Mouse (Mus musculus) gastrocnemius, postnatal 14 days (tissue): Measurements from ENCODE around the gene D6Ertd527e. TPM values are rescaled to one million over a fixed set of nuclear protein-coding genes. Genes with fewer than 3 reads are reported as not detected.
"Not testable (repeated sequence)": the region's sequence is repeated elsewhere in the genome, so short reads cannot be mapped to it uniquely, and the experiment has no call there.

Experiments
- DNase-seq: peaks from one replicate; pipeline ENCODE4 v3.0.0; 2021; ENCODE audit warnings: mixed read lengths
- intact Hi-C: fragments of 180-260 bp; cut with DNase I; formaldehyde crosslinking; loops from one replicate; pipeline ENCODE4 v1.15.1; 2025; ENCODE audit warnings: low total_unique reads
- long read RNA-seq, 2 experiments: library from polyadenylated mRNA; stranded (forward); transcript quantifications; one replicate each; pipeline ENCODE4 v2.0.0; 2021
- total RNA-seq, 2 experiments: library from RNA; stranded (reverse); gene quantifications; 2 replicates each; pipeline ENCODE4 v1.2.3; 2021

Gene D6Ertd527e
- total RNA-seq, result not detected
- long read RNA-seq, experiment 1, result 0 reads
- long read RNA-seq, experiment 2, result 0 reads

DNA sequence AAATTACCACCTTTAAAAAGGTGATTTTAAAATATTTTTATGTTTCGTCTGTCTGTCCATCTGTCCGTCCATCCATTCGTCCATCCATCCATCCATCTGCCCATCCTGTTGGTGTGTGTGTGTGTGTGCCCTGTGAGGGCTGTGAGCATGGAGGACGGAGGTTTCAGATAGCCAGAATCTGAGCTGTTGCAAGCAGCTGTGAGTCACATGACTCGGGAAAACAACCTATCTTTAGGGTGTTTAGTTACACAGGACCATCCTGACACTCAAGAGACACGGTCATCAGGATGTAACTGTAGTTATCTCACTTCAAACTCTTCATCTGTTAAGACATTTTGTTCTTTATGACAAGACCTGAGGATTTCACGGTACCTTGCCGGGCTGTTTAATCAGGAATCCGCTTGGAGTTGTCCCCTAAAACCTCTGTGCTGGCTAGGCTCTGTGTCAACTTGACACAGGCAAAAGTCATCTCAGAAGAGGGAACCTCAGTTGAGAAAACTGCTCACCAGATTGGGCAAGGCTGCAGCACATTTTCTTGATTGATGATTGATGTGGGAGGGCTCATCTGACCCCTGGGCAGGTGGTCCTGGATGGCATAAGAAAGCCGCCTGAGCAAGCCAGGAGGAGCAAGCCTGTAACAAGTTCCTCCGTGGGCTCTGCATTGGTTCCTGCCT lies at the start of gene D6Ertd527e:
Gene D6Ertd527e (plus strand): TSS at position 624 of the 674 bp plus-strand sequence.
- intact Hi-C loops, result loop anchor here (5.0 to 10.0 kb wide), 3 partner anchors 131 to 283 kb away; partner anchors contain the start of gene Gkn3

DNA sequence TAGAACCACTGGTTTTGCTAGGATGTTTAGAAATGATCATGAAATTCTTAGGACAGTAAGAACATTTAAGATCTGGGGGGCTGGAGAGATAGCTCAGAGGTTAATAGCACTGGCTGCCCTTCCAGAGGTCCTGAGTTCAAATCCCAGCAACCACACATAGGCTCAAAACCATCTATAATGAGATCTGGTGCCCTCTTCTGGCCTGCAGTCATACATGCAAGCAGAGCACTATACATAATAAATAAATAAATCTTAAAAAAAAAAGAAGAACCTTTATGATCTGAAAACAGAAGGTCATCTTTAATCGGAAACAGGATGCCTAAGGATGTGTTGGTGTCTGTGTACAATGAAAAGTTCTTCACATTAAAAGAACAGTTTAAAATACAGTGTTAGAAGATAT lies 44.8 kb upstream of the D6Ertd527e start:
- intact Hi-C loops, result no loop called here
- DNase-seq, result no peak

More for the DNA sequence above, at the start of gene D6Ertd527e:
- no peak for DNase-seq

DNA sequence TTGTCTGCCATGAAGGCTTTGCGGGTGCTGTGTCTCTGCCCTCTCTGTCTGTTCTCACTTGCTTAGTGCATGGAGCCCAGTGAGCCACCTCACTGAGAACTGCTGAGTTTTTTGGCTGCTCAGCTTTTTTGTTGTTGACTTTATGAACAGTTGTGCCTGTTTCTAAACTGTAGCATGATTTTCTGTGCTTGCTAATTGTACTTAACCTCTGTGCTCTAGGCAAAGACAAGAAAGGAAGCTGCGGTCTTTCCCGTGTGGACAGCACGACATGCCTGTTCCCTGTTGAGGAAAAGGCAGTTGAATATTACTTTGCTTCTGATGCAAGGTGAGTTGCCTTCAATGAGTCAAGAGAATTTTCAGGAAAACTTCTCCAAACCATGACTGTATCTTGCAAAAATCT lies 41.0 kb upstream of the D6Ertd527e start:
- DNase-seq, result no peak
- intact Hi-C loops, result no loop called here

DNA sequence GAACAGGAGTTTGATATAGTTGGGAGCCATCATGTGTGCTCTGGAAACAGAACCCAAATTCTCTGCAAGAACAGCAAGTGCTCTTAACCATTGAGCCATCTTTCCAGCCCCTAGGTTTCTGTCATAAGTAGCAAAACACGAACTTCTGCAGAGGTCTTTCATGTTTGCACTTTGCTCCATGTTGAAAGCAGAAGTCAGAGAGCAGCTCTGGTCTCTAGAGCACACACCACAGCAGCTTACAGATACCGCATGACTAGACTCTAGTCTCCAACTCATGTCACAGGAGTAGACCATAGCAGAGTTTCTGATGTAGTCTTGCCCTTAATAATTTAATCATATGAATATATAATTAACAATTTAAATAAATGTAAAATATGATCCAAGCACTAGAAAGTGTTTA lies 36.3 kb upstream of the D6Ertd527e start:
- DNase-seq, result no peak
- intact Hi-C loops, result no loop called here

DNA sequence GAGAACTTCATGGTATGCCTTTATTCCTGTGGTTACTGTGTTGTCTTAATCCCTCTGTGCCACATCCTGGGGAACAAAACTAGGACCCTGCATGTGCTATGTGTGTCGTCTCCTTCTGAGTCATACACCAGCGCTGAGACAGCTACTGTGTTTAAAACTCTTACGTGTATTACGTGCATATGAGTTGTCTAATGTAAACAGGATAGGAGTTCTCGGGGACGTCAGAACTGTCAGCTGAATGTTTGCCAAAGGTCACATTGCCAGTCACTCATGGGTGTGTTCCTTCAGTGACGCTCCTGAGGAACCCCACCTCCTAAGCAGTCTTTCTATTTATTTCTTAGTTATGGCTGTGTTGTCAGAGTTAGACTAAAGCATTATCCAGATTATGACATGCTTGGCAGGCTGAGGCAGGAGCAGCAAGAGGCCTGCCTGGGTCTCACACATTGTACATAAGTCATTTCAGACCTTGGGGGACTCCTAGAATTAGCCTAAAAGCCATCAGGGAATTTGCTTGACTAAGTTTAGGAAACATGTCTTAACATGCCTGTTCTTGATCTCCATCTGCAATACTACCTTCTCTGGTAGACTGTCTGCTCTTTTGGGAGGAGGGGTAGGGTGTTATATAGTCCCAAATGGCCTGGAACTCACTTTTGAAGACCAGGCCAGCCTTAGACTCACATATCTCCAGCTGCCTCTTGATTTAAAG lies 35.2 kb upstream of the D6Ertd527e start:
- DNase-seq, result no peak
- intact Hi-C loops, result no loop called here

DNA sequence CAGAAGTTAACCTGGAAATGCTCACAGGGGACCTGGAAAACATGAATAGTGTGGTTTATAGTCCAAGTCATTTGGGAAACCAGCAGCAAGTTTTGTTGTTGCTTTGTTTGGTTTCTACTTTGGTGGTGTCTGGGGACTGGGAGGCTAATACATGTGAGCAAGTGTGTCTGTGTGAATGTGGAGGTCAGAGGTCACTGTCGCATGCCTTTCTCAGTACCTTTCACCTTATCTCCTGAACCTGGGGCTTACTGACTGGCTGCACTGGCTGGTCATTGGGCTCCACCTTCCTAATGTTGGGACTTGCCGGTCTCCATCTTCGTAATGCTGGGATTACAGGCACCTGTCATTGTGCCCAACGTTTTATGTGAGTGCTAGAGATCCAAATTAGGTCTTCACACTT lies 33.9 kb upstream of the D6Ertd527e start:
- intact Hi-C loops, result no loop called here
- no peak for DNase-seq

DNA sequence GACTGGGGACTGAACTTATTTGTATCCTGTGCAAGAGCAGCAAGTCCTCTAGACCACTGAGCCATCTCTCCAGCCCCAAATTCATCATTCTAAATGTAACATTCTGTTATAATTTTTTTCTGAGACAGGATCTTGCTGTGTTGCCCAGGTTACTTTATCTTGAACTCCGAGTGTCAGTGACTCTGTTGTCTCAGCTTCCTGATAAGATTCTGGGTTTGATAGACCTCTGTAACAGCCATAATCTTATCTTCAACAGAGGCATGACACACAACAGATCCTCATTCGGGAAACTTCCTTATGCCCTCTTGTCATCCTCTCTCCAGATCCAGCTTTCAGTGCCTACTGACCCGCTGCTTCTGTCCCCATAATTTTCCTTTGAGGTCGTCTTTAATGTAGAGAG lies 31.8 kb upstream of the D6Ertd527e start:
- intact Hi-C loops, result no loop called here
- no peak for DNase-seq

DNA sequence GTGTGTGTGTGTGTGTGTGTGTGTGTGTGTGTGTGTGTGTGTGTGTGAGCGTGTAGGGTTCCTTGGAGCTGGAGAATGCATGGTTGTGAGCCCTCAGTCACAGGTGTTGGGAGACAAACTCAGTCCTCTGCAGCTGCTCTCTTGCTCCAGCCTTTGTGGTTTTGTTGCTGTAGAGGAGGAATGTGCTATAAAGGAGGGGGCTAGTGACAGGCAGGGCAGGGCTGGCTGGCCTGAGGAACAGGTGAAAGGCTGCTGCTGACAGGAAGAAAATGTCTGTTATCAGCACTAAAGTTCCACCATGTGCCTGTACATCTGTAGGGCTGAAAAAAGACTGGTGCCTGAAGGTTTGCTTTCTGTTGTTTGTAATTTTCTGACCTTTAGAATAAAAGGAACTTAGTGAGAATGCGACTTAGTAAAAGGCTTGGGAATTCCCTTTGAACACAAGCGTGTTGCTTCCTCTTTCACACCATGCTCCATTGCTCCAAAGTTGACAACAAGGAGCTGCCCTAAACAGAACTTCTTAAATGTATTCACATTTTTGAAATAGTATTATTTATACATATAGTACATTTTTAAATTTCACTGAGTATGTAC lies 29.4 kb upstream of the D6Ertd527e start:
- intact Hi-C loops, result no loop called here
- no peak for DNase-seq

DNA sequence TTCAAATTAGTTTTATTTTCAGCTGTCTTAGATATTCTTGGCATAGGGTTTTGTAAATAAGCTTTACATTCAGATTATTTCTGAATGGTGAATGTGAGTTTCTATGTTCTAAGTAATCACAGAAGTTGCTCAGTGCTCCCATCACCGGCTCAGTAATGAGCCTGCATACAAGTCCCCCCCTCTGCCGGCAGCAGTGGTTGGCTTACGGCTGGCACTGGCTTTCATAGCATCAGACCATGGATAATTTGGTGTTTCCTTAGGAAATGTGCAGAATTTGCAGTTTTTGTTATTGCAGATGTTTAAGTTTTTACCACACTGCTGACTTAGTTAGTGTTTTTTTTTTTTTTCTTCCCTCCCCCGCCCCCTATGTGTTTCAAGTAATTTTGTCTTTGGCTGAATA lies 25.1 kb upstream of the D6Ertd527e start:
- intact Hi-C loops, result no loop called here
- DNase-seq, result no peak

DNA sequence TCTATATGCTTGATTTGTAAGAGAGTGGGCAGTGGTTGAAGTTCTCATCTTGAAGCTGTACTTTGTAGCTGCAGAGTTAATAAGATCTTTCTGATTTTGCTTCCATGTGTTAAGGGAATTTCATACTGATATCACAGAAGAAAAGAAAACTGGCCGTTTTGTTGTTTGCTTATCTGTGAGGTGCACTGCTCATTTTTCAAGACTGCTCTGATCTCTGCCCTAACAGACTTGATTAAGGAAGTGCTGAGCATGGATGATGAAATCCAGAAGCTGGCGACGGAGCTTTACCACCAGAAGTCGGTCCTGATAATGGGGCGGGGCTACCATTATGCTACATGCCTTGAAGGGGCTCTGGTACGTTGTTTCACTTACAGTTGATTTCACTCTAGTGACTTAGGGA lies 19.5 kb upstream of the D6Ertd527e start:
- intact Hi-C loops, result no loop called here
- DNase-seq, result no peak

DNA sequence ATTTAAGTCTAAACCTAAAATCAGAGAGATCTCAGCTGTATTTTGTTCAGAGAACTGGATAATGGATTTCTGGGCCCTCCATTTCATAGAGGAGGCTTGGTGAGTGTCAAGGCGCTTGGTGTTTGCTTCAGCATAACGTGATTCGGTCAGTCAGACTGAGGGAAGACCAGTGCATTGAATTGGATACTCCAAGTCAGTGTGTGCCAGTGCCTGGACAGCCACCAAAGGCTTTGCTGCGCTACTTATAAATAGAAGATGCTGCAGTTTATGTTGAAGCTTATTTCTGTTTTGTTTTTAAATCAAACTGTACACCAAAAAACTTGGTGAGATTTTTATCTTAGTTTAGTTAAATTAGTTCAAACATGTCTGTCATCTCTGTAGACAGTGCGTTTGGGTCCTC lies 16.2 kb upstream of the D6Ertd527e start:
- intact Hi-C loops, result no loop called here
- no peak for DNase-seq

DNA sequence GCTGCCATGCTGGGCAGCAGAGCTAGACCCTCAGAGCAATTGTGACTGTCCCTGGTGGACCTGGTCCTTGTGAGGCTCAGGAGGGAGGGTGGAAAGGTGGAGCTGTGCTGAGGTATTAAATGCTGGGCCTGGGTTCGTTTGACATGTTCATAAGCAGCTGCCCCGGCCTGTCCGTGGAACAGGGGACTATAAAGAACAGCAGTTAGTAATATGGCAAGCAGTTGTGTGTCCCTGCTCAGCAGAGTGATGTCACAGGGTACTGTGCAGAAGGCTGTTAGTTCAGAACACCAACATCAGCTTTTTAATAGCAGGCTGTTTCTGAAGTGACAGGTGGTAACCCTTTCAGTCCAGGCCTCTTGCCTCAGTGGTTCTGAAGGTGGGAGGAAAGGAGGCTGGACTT lies 13.7 kb upstream of the D6Ertd527e start:
- no peak for DNase-seq
- intact Hi-C loops, result no loop called here

DNA sequence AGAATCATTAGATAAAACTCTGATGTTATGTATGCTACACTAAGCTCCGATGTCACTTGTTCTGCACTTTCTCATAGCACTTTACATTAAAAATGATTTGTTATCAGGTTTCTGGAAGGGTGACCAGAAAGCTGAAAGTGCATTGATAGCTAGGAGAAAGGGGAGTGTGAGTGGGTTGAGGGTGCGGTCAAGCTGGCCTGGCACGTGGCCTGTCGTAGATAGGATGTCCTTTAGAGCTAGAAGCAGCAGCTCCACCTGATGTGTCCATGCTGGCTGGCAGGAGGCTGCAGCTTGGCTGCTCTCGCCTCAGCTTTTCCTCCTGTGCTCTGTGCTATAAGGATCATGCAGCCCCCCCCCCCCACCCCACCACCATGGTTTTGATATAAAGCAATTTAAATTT lies 12.1 kb upstream of the D6Ertd527e start:
- DNase-seq, result no peak
- intact Hi-C loops, result no loop called here

DNA sequence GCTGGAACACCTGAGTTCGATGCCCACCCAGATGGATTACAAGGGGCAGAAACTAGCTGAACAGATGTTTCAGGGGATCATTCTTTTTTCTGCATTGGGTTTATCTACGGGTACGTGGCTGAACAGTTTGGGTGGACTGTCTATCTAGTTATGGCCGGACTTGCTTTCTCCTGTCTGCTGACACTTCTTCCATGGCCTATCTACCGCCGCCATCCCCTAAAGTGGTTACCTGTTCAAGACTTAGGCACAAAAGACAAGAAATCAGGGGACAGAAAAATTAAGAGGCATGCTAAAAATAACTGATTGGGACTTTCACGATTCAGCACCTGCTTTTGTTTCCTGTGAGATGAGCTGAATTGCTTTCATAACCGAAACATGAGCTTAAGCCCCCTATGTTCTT lies 10.9 kb upstream of the D6Ertd527e start:
- DNase-seq, intact Hi-C loops: not testable (repeated sequence)

DNA sequence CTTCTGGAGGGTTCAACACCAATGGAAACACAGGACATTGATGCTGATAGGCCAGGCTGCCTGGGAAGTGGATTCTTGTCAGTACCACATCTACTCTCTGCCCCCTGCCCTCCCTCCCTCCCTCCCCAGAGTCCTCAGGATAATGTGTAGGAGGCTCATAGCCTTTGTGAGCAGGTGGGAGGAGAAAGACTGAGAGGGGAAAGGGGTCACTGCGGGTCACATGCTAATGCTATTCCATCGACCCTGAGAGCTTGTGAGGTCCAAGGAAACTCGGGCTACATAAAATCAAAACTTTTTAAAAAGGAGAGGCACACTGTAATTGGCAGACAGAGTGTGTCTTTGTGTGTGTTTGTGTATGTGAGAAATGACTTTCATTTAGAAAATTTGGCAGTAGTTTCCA lies 5.3 kb upstream of the D6Ertd527e start:
- DNase-seq, result no peak
- intact Hi-C loops, result no loop called here

DNA sequence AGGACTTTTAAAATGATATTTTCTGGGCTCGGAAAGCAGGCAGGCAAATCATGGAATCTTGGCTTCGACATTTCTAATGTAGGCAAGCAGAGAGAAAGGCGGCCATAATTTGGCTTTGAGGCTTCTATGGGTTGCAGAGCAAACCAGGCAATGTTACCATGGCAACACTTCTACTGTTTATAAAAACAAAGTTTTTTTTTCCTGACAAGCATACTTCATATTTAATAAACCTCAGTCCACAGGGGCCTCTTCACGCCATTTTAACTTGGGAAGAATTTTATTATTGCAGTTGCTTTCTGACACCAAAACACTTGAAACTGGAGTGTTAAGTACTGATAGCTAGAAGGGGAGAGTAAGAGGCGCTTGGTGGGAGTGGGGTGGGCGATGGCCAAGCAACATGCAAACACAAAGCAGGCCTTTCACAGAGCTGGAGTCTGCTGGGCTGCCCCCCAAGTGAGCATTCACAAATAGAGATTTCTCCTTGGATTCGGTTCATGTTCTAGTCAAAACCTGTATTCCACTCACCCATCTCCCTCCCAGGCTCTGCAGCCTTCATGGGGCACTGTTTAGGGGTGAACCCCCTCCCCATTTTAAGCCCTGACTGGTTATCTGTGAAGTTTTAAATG lies 4.8 kb upstream of the D6Ertd527e start:
- DNase-seq, result no peak
- intact Hi-C loops, result loop anchor here (5.0 to 10.0 kb wide), 3 partner anchors 135 to 288 kb away; partner anchors contain the start of gene Gkn3

DNA sequence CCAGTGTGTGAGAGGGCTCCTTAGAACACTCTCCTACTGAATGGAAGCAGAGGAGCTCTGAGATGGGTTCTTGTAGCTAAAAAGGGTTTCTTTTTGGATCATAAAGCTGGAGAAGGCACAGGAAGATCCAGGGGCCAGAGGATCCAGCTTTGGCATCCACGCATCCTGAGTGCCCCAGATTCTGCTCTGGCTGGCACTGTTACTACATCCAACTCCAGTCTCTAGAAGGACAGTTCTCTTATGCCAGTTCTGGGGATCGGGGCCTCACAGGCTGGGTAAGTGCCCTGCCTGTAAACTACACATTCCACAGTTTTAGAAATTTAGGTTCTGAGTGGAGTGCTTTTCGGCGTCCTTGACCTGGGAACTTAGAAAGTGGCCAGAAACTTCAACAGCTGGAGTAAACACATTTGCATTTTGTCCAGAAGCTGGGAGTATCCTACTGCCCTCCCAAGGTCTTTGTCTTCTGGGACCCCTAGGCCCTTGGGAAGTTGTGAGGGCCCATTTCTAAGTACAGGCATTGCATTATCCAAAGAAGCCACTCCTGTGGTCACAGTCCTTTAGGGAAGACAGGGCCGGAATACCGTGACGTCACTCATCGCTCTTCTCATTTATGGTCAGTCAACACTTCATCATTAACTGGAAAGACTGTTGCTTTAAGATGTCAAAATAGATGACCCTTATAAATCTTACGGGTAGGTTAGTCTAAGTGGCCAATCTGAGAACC lies 4.1 kb upstream of the D6Ertd527e start:
- no peak for DNase-seq
- intact Hi-C loops, result loop anchor here (5.0 to 10.0 kb wide), 3 partner anchors 134 to 287 kb away; partner anchors contain the start of gene Gkn3

DNA sequence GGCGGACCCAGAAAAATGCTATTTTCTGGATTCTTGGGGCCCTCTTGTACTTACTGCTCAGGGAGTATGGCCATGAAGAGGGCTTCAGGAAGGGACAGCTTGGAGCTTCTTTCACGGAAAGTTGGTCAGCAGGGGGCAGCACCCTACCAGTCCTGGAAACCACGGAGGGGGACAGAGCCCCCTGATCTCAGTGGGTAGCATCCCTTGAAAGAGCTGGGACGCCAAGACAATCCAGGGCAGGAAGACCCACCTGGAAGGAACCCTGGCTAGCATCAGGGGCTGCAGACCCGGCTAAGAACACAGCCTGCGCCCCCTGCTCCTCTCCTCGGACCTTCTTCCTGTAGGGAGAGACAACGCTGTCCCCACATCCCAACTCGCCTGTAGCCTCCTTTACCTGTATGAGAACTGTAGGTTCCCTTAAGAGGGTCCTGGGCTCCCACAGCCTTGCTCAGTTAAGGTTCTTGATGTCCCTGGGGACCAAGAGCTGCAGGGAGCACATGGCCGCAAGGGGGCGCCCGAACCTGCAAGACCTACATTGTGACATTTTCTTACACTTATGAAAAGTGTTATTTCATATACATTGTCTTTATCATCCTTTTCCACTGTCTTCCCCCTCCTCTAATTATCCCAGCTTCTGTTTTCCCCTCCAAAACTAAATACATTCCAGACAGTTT lies 3.1 kb upstream of the D6Ertd527e start:
- intact Hi-C loops, result loop anchor here (5.0 to 10.0 kb wide), 3 partner anchors 133 to 286 kb away; partner anchors contain the start of gene Gkn3
- peak; percentile 86 for DNase-seq

DNA sequence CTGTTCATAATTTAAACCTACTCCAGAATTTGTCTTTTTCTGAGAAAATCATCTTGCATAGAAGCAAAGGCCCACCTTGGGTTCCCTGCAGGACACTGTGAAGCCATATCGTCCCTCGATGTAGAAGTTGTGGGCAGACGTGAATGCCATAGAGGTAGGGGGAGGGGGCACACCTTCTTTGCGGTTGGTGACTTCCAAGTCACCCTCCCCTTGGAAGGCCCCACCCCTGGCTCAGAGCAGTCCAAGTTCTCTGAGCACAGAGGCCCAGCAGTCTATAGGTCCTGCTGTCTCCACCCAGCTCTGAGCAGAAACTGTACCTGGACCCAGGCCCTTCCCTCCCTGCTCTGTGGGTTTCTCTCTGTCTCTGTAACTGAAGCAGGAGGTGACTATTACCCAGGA lies 2.6 kb upstream of the D6Ertd527e start:
- no peak for DNase-seq
- intact Hi-C loops, result loop anchor here (5.0 to 10.0 kb wide), 3 partner anchors 133 to 285 kb away; partner anchors contain the start of gene Gkn3
